Mouse (Mus musculus) cortical plate, adult 2 months (tissue): Measurements from ENCODE around the gene Barx2.
A peak's percentile ranks its signal among the peaks of the same experiment; 100 is the strongest.

Experiments
- CTCF ChIP-seq: fragments of 200-500 bp; IDR thresholded peaks from 2 replicates; pipeline ENCODE4 v1.5.1; 2011; ENCODE audit warnings: mild to moderate bottlenecking, control low read depth, low read length; ENCODE audit not compliant: insufficient read depth; ENCODE audit errors: extremely low read depth
- POLR2A ChIP-seq: fragments of 200-500 bp; IDR thresholded peaks from 2 replicates; pipeline ENCODE4 v1.6.1; 2011; ENCODE audit warnings: mild to moderate bottlenecking, low read length, control low read depth; ENCODE audit not compliant: insufficient read depth; ENCODE audit errors: extremely low read depth

DNA sequence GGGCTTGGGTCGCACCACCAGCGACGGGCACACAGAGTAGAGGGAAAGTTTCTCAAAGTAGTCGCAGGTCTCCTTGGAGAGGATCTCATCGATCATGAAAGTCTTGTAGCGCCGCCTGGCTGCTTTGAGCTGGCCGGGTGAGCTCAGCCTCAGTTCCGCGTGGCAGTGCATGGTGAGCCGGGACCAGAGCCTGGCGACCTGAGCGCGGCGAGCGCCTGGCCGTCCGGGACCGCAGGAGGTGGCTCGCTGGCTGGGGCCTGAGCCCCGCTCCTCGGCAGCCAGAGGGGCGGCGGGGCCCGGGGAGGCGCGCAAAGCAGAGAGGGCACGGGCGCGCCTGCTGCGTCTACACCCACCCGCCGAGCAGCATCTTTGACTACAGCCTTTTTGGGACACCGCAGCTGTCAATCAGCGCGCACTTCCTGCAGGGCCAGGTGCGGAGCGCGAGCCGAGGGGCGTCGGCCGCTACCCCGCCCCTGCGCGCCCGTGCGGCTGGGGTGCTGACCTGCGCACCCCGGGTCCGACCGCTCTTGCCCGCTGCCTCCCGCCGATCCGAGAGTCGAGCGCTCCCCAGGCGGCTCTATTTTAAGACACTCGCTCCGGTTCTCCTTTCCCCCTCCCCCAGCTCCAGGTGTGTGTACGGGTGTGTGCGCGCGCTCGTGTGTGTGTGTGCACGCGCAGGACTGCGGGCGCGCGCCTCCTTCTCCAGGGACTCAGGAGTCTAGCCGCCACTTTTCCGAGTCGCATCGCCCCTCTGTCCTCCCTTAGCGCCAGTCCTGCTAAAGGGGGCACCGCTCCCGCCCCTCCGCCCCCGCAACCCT is at the start of gene Barx2:
- TF ChIP-seq CTCF (peak; percentile 67), POLR2A (no peak)
